ENCODE assay signal across 8 mouse cellular contexts in genomic region chr16:94724061-94724596, GRCm38 (mm10).
DNase-seq lines count a peak whose midpoint lies in the region; ATAC-seq lines count a peak whose summit lies in the region.

No protein-coding gene starts in this region.

- no peaks in the 10 kb centered on the region for H3K36me3 ChIP-seq in hindbrain, embryonic 12.5 days
- H3K36me3 ChIP-seq in lung, embryonic 16.5 days (ENCODE audit: control insufficient read depth, insufficient read depth, low read length), result no peaks in the 10 kb centered on the region

- ATAC-seq in hindbrain, embryonic 12.5 days (ENCODE audit: low FRiP score), result peak; percentile 98
- peak; percentile 90 for ATAC-seq in lung, embryonic 16.5 days (ENCODE audit: low read depth)

- H3K4me3 ChIP-seq in hindbrain, embryonic 12.5 days, result peak overlapping the region; percentile 46
- peak overlapping the region; percentile 50 for H3K4me3 ChIP-seq in lung, embryonic 16.5 days (ENCODE audit: low read length)

- WGBS in hindbrain, embryonic 12.5 days, result under 1% methylated on average over 23 of the region's 23 CpGs
- under 1% methylated on average over 23 of the region's 23 CpGs for WGBS in lung, embryonic 16.5 days

- H3K9ac ChIP-seq in hindbrain, embryonic 12.5 days, result peak overlapping the region; percentile 60
- H3K9ac ChIP-seq in lung, embryonic 16.5 days (ENCODE audit: low read length), result peak overlapping the region; percentile 63

- DNase-seq in NIH3T3 (ENCODE audit: low read depth), result peak; percentile 62
- DNase-seq in cerebellum, adult 9-10 months, result peak; percentile 95
- DNase-seq in frontal cortex, postnatal 10 days (ENCODE audit: low spot score in 2 of 2), result peak; percentile 82 to 86
- DNase-seq in layer of hippocampus, postnatal 10 days (ENCODE audit: low spot score in 2 of 2), result peak; percentile 76 to 84
- peak; percentile 82 for DNase-seq in ovary, adult 18-20 months (ENCODE audit: low spot score)
- DNase-seq in thymus, postnatal 0 days (ENCODE audit: low spot score), result peak; percentile 91

- 0 out of 2 replicates have a peak, but pooled peaks cover 3% of the 10 kb centered on the region for H3K9me3 ChIP-seq in hindbrain, embryonic 12.5 days (replicated peaks)
- peaks cover 5% of the 10 kb centered on the region; the same call in 1 of the 2 replicates for H3K9me3 ChIP-seq in lung, embryonic 16.5 days (ENCODE audit: control insufficient read depth, low read length)

- peak overlapping the region; percentile 79 for H3K27ac ChIP-seq in hindbrain, embryonic 12.5 days
- no peak overlapping the region; the same call in 1 of the 2 replicates for H3K27ac ChIP-seq in lung, embryonic 16.5 days (ENCODE audit: low read length)

- peak overlapping the region; percentile 88 for H3K4me2 ChIP-seq in hindbrain, embryonic 12.5 days (replicated peaks)
- peak overlapping the region; percentile 67 for H3K4me2 ChIP-seq in lung, embryonic 16.5 days (ENCODE audit: low read depth, low read length)

- peaks cover 11% of the 10 kb centered on the region for H3K4me1 ChIP-seq in hindbrain, embryonic 12.5 days
- peaks cover 7% of the 10 kb centered on the region; the same call in 1 of the 2 replicates for H3K4me1 ChIP-seq in lung, embryonic 16.5 days (replicated peaks; ENCODE audit: control insufficient read depth, insufficient read depth, low read length)

- no peaks in the 10 kb centered on the region; the same call in 1 of the 2 replicates for H3K27me3 ChIP-seq in hindbrain, embryonic 12.5 days
- H3K27me3 ChIP-seq in lung, embryonic 16.5 days (ENCODE audit: control insufficient read depth, insufficient read depth, low read depth, low read length), result no peaks in the 10 kb centered on the region
